Mouse (Mus musculus) gastrocnemius, adult 18-20 months (tissue): Measurements from ENCODE around the gene Col13a1. TPM values are rescaled to one million over a fixed set of nuclear protein-coding genes. Genes with fewer than 3 reads are reported as not detected.

Source experiments
- DNase-seq: peaks from one replicate; pipeline ENCODE4 v3.0.0; 2021; ENCODE audit warnings: low spot score
- total RNA-seq, 2 experiments: library from RNA; stranded (reverse); gene quantifications; 2 replicates each; pipeline ENCODE4 v1.2.3; 2021

The Col13a1 gene
- total RNA-seq, 2 experiments from 2014 or later = 0.78 to 1.0 TPM

DNA sequence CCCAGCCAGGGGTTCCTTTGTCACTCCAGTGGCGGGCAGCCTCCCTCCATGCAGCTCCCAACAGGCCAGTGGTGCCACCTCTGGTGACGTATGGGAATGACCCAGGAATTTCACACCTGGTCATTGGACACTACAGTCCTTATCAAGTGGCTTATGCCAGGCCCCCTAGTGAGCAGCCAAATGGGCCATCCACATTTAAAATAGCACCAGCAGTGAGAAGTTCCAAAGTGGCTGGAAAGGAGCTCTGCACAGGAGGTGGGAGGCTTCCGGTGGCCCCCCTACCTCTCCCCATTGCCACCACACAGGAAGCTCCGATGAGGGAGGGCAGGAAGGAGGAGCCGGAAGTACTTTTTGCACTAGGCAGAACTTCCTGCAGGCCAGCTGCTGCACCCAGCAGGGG, 72.7 kb downstream of the Col13a1 start:
- peak; percentile 73 for DNase-seq

DNA sequence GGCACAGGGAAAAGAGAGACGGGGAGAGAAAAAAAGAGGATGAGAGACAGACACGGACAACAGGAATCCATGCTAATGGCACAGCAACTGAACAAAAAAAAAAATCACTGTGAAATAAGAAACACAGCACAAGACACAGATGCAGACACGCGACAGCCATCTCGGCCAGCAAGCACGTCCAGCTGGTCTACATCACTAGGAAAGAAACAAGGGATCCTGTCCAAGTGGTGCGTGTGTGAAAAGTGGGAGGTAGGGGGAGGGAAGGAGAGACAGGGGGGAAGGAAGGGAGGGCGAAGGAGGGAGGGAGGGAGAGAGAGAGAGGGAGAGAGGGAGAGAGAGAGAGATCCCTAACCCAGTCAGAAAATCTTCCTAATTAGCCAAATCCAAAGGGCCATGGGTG, 73.6 kb downstream of the Col13a1 start:
- no peak for DNase-seq

GRCm38 (mm10) chr10:61898116-61898515, 80.8 kb downstream of the Col13a1 start:
- DNase-seq = peak; percentile 54

- no peak for DNase-seq
Measured at GRCm38 (mm10) chr10:61894564-61894963, 84.3 kb downstream of the Col13a1 start.

- DNase-seq = no peak
Measured at GRCm38 (mm10) chr10:61891138-61891537, 87.8 kb downstream of the Col13a1 start.

DNA sequence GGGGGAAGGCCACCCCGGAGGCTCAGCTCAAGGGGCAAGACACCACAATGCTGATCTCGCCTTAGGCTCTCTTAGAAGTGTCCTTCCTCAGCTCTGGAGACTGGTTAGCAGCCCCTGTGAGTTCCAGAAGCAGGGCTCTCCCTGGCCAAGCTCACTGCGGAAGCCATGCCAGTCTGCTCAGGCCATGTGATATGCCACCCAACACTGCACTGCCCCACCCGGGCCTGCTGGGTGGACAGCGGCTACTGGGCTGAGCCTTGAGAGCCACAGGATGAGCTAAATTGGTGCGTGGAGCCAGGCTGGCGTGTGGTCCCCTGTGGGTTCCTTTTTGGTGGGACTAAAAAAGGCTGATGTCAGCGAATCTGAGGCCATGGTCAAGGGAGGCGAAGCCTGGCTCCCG, 88.6 kb downstream of the Col13a1 start:
- DNase-seq = peak; percentile 44

DNA sequence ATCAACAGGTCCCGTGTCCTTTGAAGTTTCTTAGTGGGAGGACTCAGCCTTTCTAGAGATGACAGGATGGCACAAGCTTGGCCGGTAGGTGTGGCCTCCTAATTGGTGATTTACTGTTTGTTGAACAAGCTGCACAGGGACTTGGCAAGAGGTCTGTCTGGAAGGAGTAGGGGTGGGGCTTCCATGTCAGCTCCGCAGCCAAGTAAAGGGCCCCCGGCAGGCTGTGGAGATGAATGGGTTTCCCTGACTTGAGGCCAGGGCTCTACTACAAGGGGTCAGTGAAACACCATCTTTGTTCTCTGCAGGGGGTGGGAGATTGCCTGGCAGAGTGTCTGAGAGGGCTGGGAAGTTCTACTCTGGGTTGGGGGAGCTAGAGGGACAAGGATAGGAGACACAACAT, 99.5 kb downstream of the Col13a1 start:
- no peak for DNase-seq

DNA sequence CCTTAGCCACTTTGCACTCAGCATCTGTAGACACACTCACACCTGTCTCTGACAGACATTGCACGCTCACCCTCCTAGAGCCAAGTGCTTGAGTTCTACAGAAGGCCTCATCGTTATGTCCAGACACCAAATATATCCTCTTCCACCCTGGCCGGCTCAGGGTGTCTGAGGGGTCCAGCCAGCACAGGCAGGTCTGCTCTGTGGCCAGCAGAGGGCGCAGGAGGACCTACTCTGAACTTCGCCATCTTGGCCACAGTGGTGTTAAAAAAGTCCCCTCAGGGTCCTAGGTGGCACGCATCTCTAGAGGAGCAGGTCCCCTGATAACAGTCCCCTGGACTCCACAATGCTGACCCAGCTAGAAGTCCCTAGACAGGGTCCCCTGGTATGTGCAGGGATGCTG, 101.1 kb downstream of the Col13a1 start:
- peak; percentile 50 for DNase-seq

DNA sequence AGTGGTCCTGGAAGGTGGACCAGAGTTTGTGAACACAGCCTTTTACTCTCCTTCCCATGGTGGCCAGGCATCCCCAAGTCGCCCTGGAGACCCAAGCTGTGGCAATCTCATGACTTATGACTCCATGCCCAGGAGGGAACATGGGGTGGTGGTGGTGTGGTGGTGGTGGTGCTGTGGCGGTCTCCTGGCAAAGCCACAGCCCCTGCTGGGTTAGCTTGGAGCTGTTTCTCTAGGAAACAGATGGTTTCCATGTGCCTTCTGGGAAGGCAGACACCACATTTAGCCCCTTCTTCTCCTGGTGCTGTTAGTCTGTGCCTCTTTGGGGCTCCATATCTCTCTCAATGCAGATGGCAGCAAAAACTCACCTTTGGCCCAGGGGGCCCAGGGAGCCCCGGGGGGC, 109.1 kb downstream of the Col13a1 start:
- no peak for DNase-seq

- no peak for DNase-seq
Measured at GRCm38 (mm10) chr10:61866045-61866580, 112.8 kb downstream of the Col13a1 start.

- no peak for DNase-seq
Measured at GRCm38 (mm10) chr10:61859451-61859850, 119.5 kb downstream of the Col13a1 start.

DNA sequence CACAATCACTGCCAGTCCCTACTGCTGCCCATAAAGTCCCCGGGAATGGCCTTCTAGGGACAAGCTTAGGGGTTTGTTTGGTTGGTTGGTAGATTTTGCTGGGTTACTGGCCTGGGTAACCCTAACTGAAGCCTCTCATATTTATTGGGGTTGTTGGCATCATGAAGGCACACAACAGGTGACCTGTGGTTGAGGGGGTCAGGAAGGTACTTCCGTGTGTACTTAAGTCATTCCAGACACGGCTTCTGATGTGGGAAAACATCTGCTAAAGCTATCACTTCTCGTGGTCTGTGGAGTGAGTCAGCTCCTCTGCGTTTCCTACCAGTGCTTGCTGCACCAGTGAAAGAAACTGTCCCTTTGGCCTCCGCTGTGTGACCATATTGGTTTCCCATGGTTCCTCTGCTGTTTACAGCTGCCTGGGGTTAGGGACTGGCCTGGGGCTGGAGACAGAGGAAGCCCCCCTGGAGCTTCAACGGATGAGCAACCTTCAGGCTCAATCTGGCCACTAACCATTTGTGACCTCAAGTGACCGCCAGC, 123.7 kb downstream of the Col13a1 start:
- DNase-seq = no peak

- DNase-seq = no peak
Measured at GRCm38 (mm10) chr10:61852824-61853223, 126.1 kb downstream of the Col13a1 start.

DNA sequence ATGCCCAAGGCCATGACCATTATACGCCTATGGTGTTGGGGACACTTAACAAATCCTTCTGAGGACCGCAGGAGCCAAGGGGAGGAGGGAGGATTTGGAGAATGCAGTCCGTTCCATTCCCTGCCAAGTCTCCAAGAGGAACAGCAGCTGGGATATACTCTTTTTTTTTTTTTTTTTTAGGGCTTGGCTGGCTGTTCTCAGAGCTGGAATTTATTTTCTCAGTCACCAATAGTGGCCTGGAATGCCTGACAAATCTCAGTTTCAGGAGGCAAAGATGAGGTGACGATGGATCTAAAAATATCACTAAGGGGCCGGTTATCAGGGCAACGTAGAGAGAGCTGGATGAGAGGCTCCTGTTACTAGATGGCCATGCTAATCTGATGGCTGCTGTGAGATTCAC, 130.4 kb downstream of the Col13a1 start:
- DNase-seq = no peak

GRCm38 (mm10) chr10:61845476-61845875, 133.4 kb downstream of the Col13a1 start:
- DNase-seq = no peak

DNA sequence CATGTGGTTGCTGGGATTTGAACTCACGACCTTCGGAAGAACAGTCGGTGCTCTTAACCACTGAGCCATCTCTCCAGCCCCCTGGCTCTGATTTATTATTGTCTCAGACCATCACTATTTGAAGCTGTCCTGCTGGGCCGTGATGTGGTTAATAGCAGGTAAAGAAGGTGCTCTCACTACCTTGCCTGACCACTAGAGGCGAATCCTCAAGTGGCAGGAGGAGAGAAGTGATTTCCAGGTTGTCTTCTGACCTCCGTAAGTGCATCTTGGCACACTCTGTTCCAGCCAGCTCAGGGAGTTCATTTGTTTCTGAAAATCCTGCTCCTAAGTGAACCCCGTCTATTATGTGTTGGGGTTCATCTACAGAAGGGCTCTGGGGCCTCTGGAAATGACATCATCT, 134.4 kb downstream of the Col13a1 start:
- no peak for DNase-seq

DNA sequence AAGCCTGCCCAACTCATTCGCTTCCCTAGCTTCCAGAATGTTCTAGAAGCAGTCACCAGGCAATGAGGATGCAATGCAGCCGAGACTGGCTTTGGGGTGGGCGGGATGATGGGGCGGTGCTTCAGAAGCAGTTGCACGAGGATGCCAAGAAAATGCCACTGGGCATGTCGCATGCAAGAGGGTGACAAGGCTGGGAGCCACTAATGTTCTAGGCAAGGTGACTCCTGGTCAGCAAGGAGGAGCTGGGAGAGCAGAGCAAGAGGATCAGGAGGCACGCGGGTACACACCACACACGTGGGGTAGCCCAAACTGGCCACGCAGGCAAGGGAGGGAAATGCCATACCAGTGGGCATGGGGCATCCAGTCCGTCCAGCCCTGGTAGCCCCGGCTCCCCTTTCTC, 136.6 kb downstream of the Col13a1 start:
- DNase-seq = no peak

DNA sequence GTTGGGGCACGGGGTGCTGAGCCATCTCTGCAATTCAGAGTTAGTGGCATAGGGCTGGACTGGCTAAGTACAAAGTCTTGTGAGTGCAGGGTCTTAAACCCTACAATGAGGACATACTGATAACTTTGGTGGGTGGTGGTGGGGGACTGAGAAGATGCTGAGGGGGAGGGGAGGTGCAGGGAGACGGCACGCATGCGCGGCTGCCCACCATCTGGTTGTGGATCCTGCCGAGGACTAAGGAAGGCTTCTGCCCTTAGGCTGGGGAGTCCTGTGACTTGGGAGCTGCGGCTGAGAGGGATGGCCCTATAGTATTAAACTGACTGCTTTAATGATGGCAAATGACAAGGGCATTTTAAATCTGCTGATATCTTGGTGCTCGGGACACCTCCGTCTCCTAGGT, 139.6 kb downstream of the Col13a1 start:
- DNase-seq = no peak

GRCm38 (mm10) chr10:61838769-61839168, 140.1 kb downstream of the Col13a1 start:
- peak; percentile 37 for DNase-seq

GRCm38 (mm10) chr10:61837286-61837685, 141.6 kb downstream of the Col13a1 start:
- no peak for DNase-seq

- no peak for DNase-seq
Measured at GRCm38 (mm10) chr10:61834288-61834687, 144.6 kb downstream of the Col13a1 start.

- DNase-seq = no peak
Measured at GRCm38 (mm10) chr10:61832713-61833112, 146.2 kb downstream of the Col13a1 start.

GRCm38 (mm10) chr10:61831741-61832140, 147.2 kb downstream of the Col13a1 start:
- no peak for DNase-seq

GRCm38 (mm10) chr10:61831251-61831650, 147.7 kb downstream of the Col13a1 start:
- DNase-seq = no peak
